Mouse (Mus musculus): ENCODE measurements around the gene Tmem136. TPM values are rescaled to one million over a fixed set of nuclear protein-coding genes. Genes with fewer than 3 reads are reported as not detected.
"Not testable (repeated sequence)": the region's sequence is repeated elsewhere in the genome, so short reads cannot be mapped to it uniquely, and the experiment has no call there.

Gene Tmem136
- polyA plus RNA-seq, 1 experiment from 2014 or later, result 10.7 TPM

DNA sequence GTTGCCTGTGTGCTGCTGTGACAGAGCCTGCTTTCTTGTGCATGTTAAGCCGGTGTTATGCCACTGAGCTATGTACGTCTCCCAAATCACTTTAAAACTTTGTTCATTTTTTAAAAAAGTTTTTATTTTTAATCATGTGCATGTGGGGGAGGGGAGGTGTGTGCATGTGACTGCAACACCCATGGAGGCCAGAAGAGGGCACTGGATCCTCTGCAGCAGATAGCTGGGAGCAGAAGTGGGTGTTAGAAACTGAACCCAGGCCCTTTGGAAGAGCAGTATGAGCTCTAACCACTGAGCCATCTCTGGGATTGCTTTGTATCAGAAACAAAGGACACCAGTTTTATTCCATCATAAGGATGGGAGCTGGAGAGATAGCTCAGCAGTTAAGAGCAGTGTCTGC lies 14.3 kb upstream of the Tmem136 start:
- no peak for ATAC-seq (ENCODE audit: low FRiP score)
- Histone ChIP-seq H3K4me3 (no peak overlapping the region), H3K27ac (no peak overlapping the region), H3K9ac (no peak overlapping the region), H3K4me1 (no peaks in the 10 kb centered on the region), H3K36me3 (no peaks in the 10 kb centered on the region), H3K27me3 (no peaks in the 10 kb centered on the region), H3K9me3 (replicated peaks) (no peaks in the 10 kb centered on the region), H3K4me2 (replicated peaks) (no peak overlapping the region)
- 97% methylated on average over 2 of the region's 2 CpGs for WGBS

DNA sequence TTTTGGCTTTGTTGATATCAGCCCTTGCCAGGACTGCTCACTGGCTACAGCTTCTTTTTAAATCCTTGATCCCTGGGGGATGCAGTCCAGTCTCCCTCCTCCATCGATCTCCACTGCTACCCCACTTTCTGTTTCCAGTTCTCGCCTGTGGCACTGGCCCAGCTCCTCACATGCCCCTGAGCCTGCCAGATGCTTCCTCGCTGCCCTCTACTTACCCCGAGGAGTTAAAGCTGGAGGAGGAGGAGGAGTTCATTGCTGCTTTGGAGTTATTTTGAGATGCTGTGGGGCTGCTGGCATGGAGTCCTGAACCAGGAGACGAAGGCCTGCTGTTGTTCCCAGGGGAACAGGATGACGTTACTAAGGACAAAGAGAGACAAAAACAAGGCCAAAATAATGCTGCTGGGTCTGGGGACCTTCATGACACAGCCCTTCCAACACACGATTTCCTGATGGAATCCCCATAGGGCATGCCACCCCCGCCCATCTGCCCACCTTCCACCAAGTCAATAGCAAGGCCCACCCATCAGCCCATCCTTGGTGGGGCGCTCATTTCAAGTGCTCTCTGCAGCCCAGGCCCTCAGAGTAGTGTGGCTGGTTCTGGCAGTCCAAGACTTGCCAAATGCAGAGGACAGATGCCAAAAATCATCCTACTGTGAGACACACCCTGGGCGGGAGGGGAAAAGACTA lies 10.9 kb upstream of the Tmem136 start:
- no peaks in the 10 kb centered on the region for H3K27me3 ChIP-seq
- H3K4me1 ChIP-seq, result no peaks in the 10 kb centered on the region
- H3K9ac ChIP-seq, result no peak overlapping the region
- WGBS, result 72% methylated on average over 10 of the region's 10 CpGs
- no peak overlapping the region for H3K4me3 ChIP-seq
- no peak overlapping the region for H3K27ac ChIP-seq
- H3K36me3 ChIP-seq, result no peaks in the 10 kb centered on the region
- no peak overlapping the region for H3K4me2 ChIP-seq (replicated peaks)
- ATAC-seq (ENCODE audit: low FRiP score), result no peak
- no peaks in the 10 kb centered on the region for H3K9me3 ChIP-seq (replicated peaks)

DNA sequence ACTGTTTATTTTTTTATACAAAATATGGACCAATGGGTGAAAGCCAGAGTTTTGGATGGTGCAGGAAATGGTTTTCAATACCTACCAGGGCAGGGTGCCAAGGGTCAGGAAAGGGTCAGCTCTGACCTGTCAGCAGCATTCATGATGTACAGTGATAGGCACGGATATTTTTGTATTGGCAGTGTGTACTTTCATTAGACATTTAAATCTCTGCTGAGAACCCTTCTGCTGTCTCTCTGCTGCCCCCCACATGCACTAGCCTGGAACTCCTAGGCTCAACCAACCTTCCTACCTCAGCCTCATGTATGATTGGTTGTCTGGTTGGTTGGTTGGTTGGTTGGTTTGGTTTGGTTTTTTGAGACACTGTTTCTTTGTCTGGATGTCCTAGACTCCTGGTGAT lies 6.0 kb upstream of the Tmem136 start:
- H3K9ac ChIP-seq, result no peak overlapping the region
- no peak overlapping the region for H3K27ac ChIP-seq
- H3K4me1 ChIP-seq, result no peaks in the 10 kb centered on the region
- H3K9me3 ChIP-seq (replicated peaks), result no peaks in the 10 kb centered on the region
- no peak for ATAC-seq (ENCODE audit: low FRiP score)
- no peak overlapping the region for H3K4me3 ChIP-seq
- H3K4me2 ChIP-seq (replicated peaks), result no peak overlapping the region
- no peaks in the 10 kb centered on the region for H3K27me3 ChIP-seq
- H3K36me3 ChIP-seq, result no peaks in the 10 kb centered on the region
- WGBS, result 42% methylated on average over 1 of the region's 1 CpGs

DNA sequence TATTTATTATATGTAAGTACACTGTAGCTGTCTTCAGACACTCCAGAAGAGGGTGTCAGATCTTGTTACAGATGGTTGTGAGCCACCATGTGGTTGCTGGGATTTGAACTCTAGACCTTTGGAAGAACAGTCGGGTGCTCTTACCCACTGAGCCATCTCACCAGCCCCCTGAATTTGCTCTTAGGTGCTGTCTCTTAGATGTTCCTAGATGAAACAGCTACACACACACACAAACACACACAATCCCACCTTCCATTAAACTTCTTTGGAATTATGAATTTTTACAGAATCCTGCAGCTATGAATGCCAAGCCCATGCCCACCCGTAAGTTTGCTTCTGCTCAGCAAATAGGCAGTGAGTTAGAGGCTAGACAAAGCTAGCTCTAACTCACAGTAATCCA lies 5.6 kb upstream of the Tmem136 start:
- not testable (repeated sequence) for H3K36me3 ChIP-seq; H3K9me3 ChIP-seq (replicated peaks); H3K27me3 ChIP-seq; H3K4me3 ChIP-seq; H3K4me1 ChIP-seq; H3K27ac ChIP-seq; ATAC-seq (ENCODE audit: low FRiP score); H3K4me2 ChIP-seq (replicated peaks); H3K9ac ChIP-seq
- 87% methylated on average over 2 of the region's 2 CpGs for WGBS

DNA sequence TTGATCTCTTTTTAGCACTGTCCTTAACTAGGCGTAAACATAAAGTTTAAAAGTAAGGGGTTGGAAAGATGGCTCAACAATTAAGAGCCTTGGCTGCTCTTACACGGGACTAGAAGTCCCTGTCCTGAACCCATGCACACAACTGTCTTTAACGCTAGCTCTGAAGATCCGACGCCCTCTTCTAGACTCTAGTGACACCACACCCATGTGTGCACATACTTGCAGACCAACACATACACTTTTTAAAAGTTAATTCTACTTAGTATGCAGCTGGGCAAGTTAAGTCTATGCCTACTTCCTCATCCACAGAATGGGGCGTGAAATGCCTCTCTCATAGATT lies 597 bp upstream of the Tmem136 start:
- Histone ChIP-seq H3K27me3 (no peaks in the 10 kb centered on the region), H3K4me1 (peaks cover 12% of the 10 kb centered on the region), H3K9me3 (replicated peaks) (no peaks in the 10 kb centered on the region), H3K4me3 (no peak overlapping the region), H3K36me3 (peaks cover 5% of the 10 kb centered on the region), H3K4me2 (replicated peaks) (peak overlapping the region; percentile 78), H3K9ac (no peak overlapping the region), H3K27ac (no peak overlapping the region)
- ATAC-seq (ENCODE audit: low FRiP score), result 0 out of 2 replicates have a peak, but pooled peaks have one; percentile 13
- 89% methylated on average over 6 of the region's 6 CpGs for WGBS

DNA sequence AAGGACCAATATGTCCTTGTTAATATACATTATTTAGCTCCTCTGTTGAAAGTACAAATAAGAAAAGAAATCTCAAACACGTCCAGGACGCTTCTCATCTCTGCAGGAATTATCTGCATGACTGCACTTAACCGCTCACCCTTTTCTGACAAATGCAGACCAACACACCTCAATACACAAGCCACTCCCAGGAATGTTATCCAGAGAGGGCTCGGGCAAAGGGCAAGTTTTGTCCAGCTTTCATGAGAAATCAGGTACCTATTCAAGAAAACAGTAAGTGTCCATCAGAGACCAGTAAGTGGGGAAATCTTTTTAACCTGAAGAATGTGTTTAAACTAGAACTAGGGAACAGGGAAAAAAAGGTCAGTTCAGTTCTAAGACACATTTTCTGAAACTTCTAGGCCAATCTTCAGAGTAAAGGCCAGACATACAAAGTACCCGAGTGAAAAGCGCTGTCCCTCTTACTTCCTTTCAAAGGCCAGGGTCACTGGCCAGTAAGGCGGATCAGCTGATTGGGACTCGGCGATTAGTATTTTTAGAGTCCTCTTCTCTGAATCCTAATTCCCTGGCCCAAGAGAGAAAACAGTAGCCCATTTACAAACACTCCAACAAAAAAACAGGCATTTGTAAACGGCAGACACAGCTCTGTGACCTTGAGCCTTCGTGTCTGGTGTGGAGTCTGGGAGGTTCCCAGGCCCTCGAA lies 788 bp downstream of the Tmem136 start:
- H3K9ac ChIP-seq, result peak overlapping the region; percentile 87
- peak overlapping the region; percentile 78 for H3K4me2 ChIP-seq (replicated peaks)
- H3K27ac ChIP-seq, result 0 out of 2 replicates have a peak overlapping the region, but pooled peaks have one; percentile 5
- H3K4me1 ChIP-seq, result peaks cover 12% of the 10 kb centered on the region
- WGBS, result 16% methylated on average over 12 of the region's 12 CpGs
- no peaks in the 10 kb centered on the region for H3K9me3 ChIP-seq (replicated peaks)
- no peak for ATAC-seq (ENCODE audit: low FRiP score)
- H3K27me3 ChIP-seq, result no peaks in the 10 kb centered on the region
- H3K36me3 ChIP-seq, result peaks cover 19% of the 10 kb centered on the region
- peak overlapping the region; percentile 70 for H3K4me3 ChIP-seq

DNA sequence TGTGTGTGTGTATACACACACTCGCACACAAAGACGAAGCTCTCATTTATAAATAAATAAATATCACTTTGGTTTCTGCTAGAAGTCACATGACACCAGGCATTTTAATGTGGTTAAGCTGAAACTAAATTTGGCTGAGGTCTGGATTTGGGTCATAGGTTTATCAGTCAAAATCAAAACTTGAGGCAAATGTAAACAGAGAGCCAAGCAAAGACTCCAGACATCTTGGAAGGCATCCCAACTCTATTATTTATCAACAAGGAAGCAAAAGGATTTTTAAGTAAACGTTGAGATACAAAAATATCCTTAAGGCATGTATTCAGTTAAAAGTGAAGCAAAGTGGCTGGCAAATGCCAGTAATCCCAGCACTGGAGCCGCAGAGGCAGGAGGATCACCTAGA lies 1.5 kb downstream of the Tmem136 start:
- H3K9me3 ChIP-seq (replicated peaks), result no peaks in the 10 kb centered on the region
- no peak overlapping the region for H3K9ac ChIP-seq
- H3K4me2 ChIP-seq (replicated peaks), result no peak overlapping the region
- peaks cover 12% of the 10 kb centered on the region for H3K4me1 ChIP-seq
- WGBS, result 96% methylated on average over 4 of the region's 4 CpGs
- H3K36me3 ChIP-seq, result peaks cover 23% of the 10 kb centered on the region
- ATAC-seq (ENCODE audit: low FRiP score), result no peak
- no peaks in the 10 kb centered on the region for H3K27me3 ChIP-seq
- H3K27ac ChIP-seq, result no peak overlapping the region
- no peak overlapping the region for H3K4me3 ChIP-seq

DNA sequence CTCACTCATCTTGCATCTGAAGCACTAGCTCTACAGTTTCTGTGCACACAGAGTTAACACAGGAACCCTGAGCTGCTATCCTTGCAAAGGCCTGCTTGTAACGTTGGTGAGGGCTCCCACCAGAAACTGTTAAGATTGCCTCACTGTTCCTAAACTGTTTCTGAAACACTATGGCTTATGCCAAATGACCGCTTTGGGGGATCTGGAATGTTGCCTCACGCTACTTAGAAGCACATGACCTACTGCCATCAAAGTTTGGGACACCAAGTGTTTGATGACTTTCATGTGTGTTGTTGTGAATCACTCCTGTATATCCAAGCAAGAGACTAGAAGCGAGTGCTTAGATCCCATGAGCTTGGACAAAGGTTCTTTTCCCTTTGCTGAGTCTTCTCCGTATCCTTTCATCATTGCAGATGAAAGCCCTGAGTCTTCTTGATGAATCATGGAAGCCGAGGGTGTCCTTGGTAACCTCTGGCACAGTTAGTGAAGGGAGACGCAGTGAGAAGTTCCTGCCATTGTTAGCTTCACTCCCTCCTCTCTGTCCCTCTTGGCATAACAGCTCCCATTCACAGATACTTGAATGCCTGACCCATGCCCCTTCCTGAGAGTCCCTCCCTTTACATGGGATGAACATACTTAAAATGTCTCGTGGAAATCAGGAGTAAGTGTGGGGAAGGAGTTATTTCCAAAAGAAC lies 5.9 kb downstream of the Tmem136 start:
- WGBS, result 90% methylated on average over 8 of the region's 8 CpGs
- no peak overlapping the region for H3K4me2 ChIP-seq (replicated peaks)
- H3K4me1 ChIP-seq, result peaks cover 11% of the 10 kb centered on the region

DNA sequence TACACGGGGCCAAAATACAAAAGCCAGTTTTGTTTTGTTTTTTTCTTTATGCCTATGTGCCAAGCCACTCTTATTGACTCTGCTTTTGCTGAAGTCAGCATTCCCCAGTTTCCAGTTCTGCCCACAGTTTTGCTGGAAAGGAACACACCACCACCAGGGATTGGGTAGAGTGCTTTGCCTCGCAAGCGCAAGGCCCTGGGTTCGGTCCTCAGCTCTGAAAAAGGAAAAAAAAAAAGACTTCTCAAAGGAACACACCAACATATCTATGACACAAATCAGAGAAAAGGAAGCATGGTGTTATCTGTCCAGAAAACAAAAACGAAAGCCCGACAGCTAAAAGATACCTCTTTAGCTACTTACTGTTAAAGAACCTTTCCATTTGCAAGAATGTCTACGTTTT lies 7.2 kb downstream of the Tmem136 start:
- no peak overlapping the region for H3K9ac ChIP-seq
- H3K4me1 ChIP-seq, result peaks cover 15% of the 10 kb centered on the region; the same call in 1 of the 2 replicates
- WGBS, result 89% methylated on average over 7 of the region's 7 CpGs
- H3K4me2 ChIP-seq (replicated peaks), result no peak overlapping the region
- H3K9me3 ChIP-seq (replicated peaks), result no peaks in the 10 kb centered on the region
- no peak overlapping the region for H3K4me3 ChIP-seq
- H3K36me3 ChIP-seq, result peaks cover 23% of the 10 kb centered on the region
- no peaks in the 10 kb centered on the region for H3K27me3 ChIP-seq
- ATAC-seq (ENCODE audit: low FRiP score), result no peak
- H3K27ac ChIP-seq, result no peak overlapping the region

More for the DNA sequence above, 5.9 kb downstream of the Tmem136 start:
- no peak overlapping the region for H3K9ac ChIP-seq
- peaks cover 23% of the 10 kb centered on the region for H3K36me3 ChIP-seq
- no peak for ATAC-seq (ENCODE audit: low FRiP score)
- no peak overlapping the region for H3K4me3 ChIP-seq
- no peak overlapping the region for H3K27ac ChIP-seq
- H3K9me3 ChIP-seq (replicated peaks), result no peaks in the 10 kb centered on the region
- no peaks in the 10 kb centered on the region for H3K27me3 ChIP-seq

DNA sequence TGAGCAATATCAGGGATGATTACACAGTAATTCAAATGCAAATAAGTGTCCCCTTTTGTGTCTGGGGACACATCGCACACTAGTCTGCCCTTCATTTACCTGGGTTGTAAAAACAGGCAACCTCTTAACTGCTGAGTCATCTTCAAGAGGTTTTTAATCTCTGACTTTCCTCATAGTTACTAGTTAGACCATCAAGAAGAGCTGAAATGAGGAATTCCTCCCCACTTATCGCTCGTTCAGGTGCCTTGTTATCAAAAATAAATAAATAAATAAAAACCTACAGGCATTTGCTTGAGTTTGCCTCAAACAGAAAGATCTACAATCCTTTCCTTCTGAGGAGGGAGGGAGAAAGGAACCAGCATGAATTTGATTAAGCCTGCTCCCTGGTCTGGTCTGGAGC lies 7.6 kb downstream of the Tmem136 start:
- peaks cover 18% of the 10 kb centered on the region for H3K4me1 ChIP-seq

GRCm38 (mm10) chr9:43108081-43108480 lies 8.3 kb downstream of the Tmem136 start:
- H3K9me3 ChIP-seq (replicated peaks), result no peaks in the 10 kb centered on the region
- no peak for ATAC-seq (ENCODE audit: low FRiP score)
- 80% methylated on average over 1 of the region's 1 CpGs for WGBS

More for the DNA sequence above, 7.6 kb downstream of the Tmem136 start:
- Histone ChIP-seq H3K4me2 (replicated peaks) (no peak overlapping the region), H3K27ac (no peak overlapping the region), H3K36me3 (peaks cover 23% of the 10 kb centered on the region), H3K9ac (no peak overlapping the region), H3K4me3 (no peak overlapping the region), H3K9me3 (replicated peaks) (no peaks in the 10 kb centered on the region), H3K27me3 (no peaks in the 10 kb centered on the region)
- 86% methylated on average over 3 of the region's 3 CpGs for WGBS
- no peak for ATAC-seq (ENCODE audit: low FRiP score)

GRCm38 (mm10) chr9:43107555-43107954 lies 8.8 kb downstream of the Tmem136 start:
- WGBS, result 65% methylated on average over 5 of the region's 5 CpGs
- peaks cover 28% of the 10 kb centered on the region for H3K4me1 ChIP-seq
- H3K27me3 ChIP-seq, result no peaks in the 10 kb centered on the region
- no peak overlapping the region for H3K4me2 ChIP-seq (replicated peaks)
- H3K36me3 ChIP-seq, result peaks cover 23% of the 10 kb centered on the region
- no peak overlapping the region for H3K27ac ChIP-seq
- no peaks in the 10 kb centered on the region for H3K9me3 ChIP-seq (replicated peaks)
- ATAC-seq (ENCODE audit: low FRiP score), result no peak
- H3K9ac ChIP-seq, result no peak overlapping the region
- no peak overlapping the region for H3K4me3 ChIP-seq

More at GRCm38 (mm10) chr9:43108081-43108480, 8.3 kb downstream of the Tmem136 start:
- Histone ChIP-seq H3K27me3 (no peaks in the 10 kb centered on the region), H3K27ac (no peak overlapping the region), H3K36me3 (peaks cover 23% of the 10 kb centered on the region), H3K4me3 (no peak overlapping the region), H3K9ac (no peak overlapping the region), H3K4me1 (peaks cover 23% of the 10 kb centered on the region), H3K4me2 (replicated peaks) (no peak overlapping the region)
